In genomic region chr3:100843784-100844183, GRCm38 (mm10) we compare ENCODE assay signal across 23 mouse cellular contexts. TPM values are rescaled to one million over a fixed set of nuclear protein-coding genes. Genes with fewer than 3 reads are reported as not detected.
A peak's percentile ranks its signal among the peaks of the same experiment; 100 is the strongest.
DNase-seq lines count a peak whose midpoint lies in the region; ATAC-seq and TF ChIP-seq lines count a peak whose summit lies in the region.
"Had no signal": no experiment of that assay in that cellular context is flagged by ENCODE, and none has a peak within 500 bp of the region (broad histone marks: within the 10 kb centered on the region; RNA-seq: fewer than 3 reads in every experiment).

No protein-coding gene starts in this region.

- no peak for ATAC-seq in hindbrain, postnatal 0 days
- ATAC-seq in hindbrain, embryonic 14.5 days (ENCODE audit: low FRiP score) = no peak
- ATAC-seq: forebrain, embryonic 14.5 days; lung, postnatal 0 days had no signal

- H3K27ac ChIP-seq in hindbrain, postnatal 0 days = no peak overlapping the region
- no peak overlapping the region for H3K27ac ChIP-seq in hindbrain, embryonic 10.5 days
- no peak overlapping the region for H3K27ac ChIP-seq in liver, adult 2 months (replicated peaks; ENCODE audit: insufficient read depth, low read depth, low read length)
- no peak overlapping the region for H3K27ac ChIP-seq in hindbrain, embryonic 14.5 days
- H3K27ac ChIP-seq: embryonic facial prominence, embryonic 10.5 days; hindbrain, embryonic 12.5 days; midbrain, embryonic 12.5 days had no signal

- H3K27me3 ChIP-seq in hindbrain, postnatal 0 days (ENCODE audit: insufficient read depth, low read length) = no peaks in the 10 kb centered on the region
- no peaks in the 10 kb centered on the region for H3K27me3 ChIP-seq in hindbrain, embryonic 10.5 days (ENCODE audit: insufficient read depth, poor library complexity, severe bottlenecking)
- no peaks in the 10 kb centered on the region for H3K27me3 ChIP-seq in liver, adult 2 months (ENCODE audit: control insufficient read depth, insufficient read depth, low read length)
- H3K27me3 ChIP-seq in hindbrain, embryonic 14.5 days (ENCODE audit: control insufficient read depth, insufficient read depth, low read length) = no peaks in the 10 kb centered on the region
- H3K27me3 ChIP-seq: CH12.LX; hindbrain, embryonic 12.5 days; midbrain, embryonic 12.5 days had no signal

- H3K4me1 ChIP-seq in hindbrain, postnatal 0 days (ENCODE audit: insufficient read depth, low read length) = no peaks in the 10 kb centered on the region
- H3K4me1 ChIP-seq in hindbrain, embryonic 10.5 days (replicated peaks) = no peaks in the 10 kb centered on the region
- no peaks in the 10 kb centered on the region for H3K4me1 ChIP-seq in liver, adult 2 months (ENCODE audit: control insufficient read depth, insufficient read depth, low read length)
- H3K4me1 ChIP-seq in hindbrain, embryonic 14.5 days (replicated peaks; ENCODE audit: control insufficient read depth, insufficient read depth, low read length) = no peaks in the 10 kb centered on the region
- H3K4me1 ChIP-seq: embryonic facial prominence, embryonic 10.5 days; hindbrain, embryonic 12.5 days; midbrain, embryonic 12.5 days had no signal

- H3K36me3 ChIP-seq in hindbrain, postnatal 0 days (ENCODE audit: insufficient read depth, low read length) = no peaks in the 10 kb centered on the region
- H3K36me3 ChIP-seq in hindbrain, embryonic 10.5 days = no peaks in the 10 kb centered on the region
- no peaks in the 10 kb centered on the region for H3K36me3 ChIP-seq in liver, adult 2 months (ENCODE audit: control insufficient read depth, insufficient read depth, low read length)
- no peaks in the 10 kb centered on the region for H3K36me3 ChIP-seq in hindbrain, embryonic 14.5 days (replicated peaks; ENCODE audit: control insufficient read depth, insufficient read depth)
- H3K36me3 ChIP-seq: embryonic facial prominence, embryonic 10.5 days; hindbrain, embryonic 12.5 days; midbrain, embryonic 12.5 days had no signal

- no peak overlapping the region for H3K9ac ChIP-seq in hindbrain, postnatal 0 days (replicated peaks; ENCODE audit: low read length)
- no peak overlapping the region for H3K9ac ChIP-seq in liver, adult 2 months (ENCODE audit: low read depth, low read length)
- H3K9ac ChIP-seq in hindbrain, embryonic 14.5 days = no peak overlapping the region
- H3K9ac ChIP-seq: hindbrain, embryonic 12.5 days; midbrain, embryonic 12.5 days had no signal

- H3K79me2 ChIP-seq in liver, adult 2 months (ENCODE audit: control insufficient read depth, insufficient read depth, low read length) = no peaks in the 10 kb centered on the region

- no peak overlapping the region for H3K4me3 ChIP-seq in hindbrain, postnatal 0 days (ENCODE audit: low read length)
- H3K4me3 ChIP-seq in hindbrain, embryonic 10.5 days = no peak overlapping the region
- H3K4me3 ChIP-seq in liver, adult 2 months (ENCODE audit: insufficient read depth, low read depth, low read length) = no peak overlapping the region
- H3K4me3 ChIP-seq in hindbrain, embryonic 14.5 days (replicated peaks; ENCODE audit: low read length) = no peak overlapping the region
- H3K4me3 ChIP-seq: embryonic facial prominence, embryonic 10.5 days; hindbrain, embryonic 12.5 days; midbrain, embryonic 12.5 days had no signal

- WGBS in hindbrain, postnatal 0 days = 60% methylated on average over 3 of the region's 3 CpGs
- 82% methylated on average over 3 of the region's 3 CpGs for WGBS in hindbrain, embryonic 10.5 days
- WGBS in liver, adult 2 months = 66% methylated on average over 3 of the region's 3 CpGs
- 81% methylated on average over 3 of the region's 3 CpGs for WGBS in hindbrain, embryonic 14.5 days

- H3K4me2 ChIP-seq in hindbrain, postnatal 0 days (ENCODE audit: low read depth, low read length) = no peak overlapping the region
- no peak overlapping the region for H3K4me2 ChIP-seq in hindbrain, embryonic 14.5 days (replicated peaks)
- H3K4me2 ChIP-seq: hindbrain, embryonic 12.5 days; midbrain, embryonic 12.5 days had no signal

- TF ChIP-seq POLR2A in liver, adult 2 months (IDR thresholded peaks at IDR 0.05; ENCODE audit: extremely low read depth, insufficient read depth, low read length) = no peak

- H3K9me3 ChIP-seq in hindbrain, postnatal 0 days (ENCODE audit: low read length) = no peaks in the 10 kb centered on the region
- no peaks in the 10 kb centered on the region for H3K9me3 ChIP-seq in hindbrain, embryonic 10.5 days
- H3K9me3 ChIP-seq in hindbrain, embryonic 14.5 days (ENCODE audit: control insufficient read depth, low read length) = no peaks in the 10 kb centered on the region
- H3K9me3 ChIP-seq: embryonic facial prominence, embryonic 10.5 days; hindbrain, embryonic 12.5 days; midbrain, embryonic 12.5 days had no signal

- peak; percentile 25 for DNase-seq in hindbrain, postnatal 0 days (ENCODE audit: low spot score)
- no peak for DNase-seq in hindbrain, embryonic 10.5 days (ENCODE audit: low spot score)
- peak; percentile 22 for DNase-seq in liver, adult 2 months (ENCODE audit: extremely low read depth, low read depth, low spot score)
- no peak for DNase-seq in liver
- DNase-seq in fibroblast of lung, adult 2 months (ENCODE audit: low read depth) = peak; percentile 22
- peak; percentile 72 to 75 for DNase-seq in kidney, postnatal 36 days
- no peak for DNase-seq in cerebellum, adult 11-12 months
- no peak for DNase-seq in hindbrain, embryonic 14.5 days (ENCODE audit: low spot score)
- DNase-seq: cerebellum, adult 9-10 months; gastrocnemius, postnatal 36 days; heart, postnatal 10 days had no signal

- TF ChIP-seq CTCF in hindbrain, postnatal 0 days (IDR thresholded peaks at IDR 0.05; ENCODE audit: low read depth) = no peak
- no peak for TF ChIP-seq CTCF in liver, adult 2 months (IDR thresholded peaks at IDR 0.05; ENCODE audit: low read depth, low read length)

RNA-seq across cellular contexts. Expression of gene Vtcn1, which starts 18.5 kb away (rescaled TPM):
- total RNA-seq in hindbrain, postnatal 0 days (2014; rRNA removed) = not detected in 2 replicates
- 0.05 TPM in 1 of 2 replicates, not detected in the other for polyA plus RNA-seq in hindbrain, postnatal 0 days (2015; fragmentation: Nextera tagmentation; extraction: Ambion mirVana)
- polyA plus RNA-seq in hindbrain, embryonic 10.5 days (2016; fragmentation: Nextera tagmentation; extraction: Ambion mirVana) = 0.10 and 0.13 TPM in 2 replicates
- 0.20 and 0.55 TPM in 2 replicates for total RNA-seq in liver, adult 2 months (2014; rRNA removed)
- polyA plus RNA-seq in liver, adult 2 months (2012; rRNA removed) = 0.24 and 0.61 TPM in 2 replicates
- polyA plus RNA-seq in hindbrain, embryonic 14.5 days (2014; fragmentation: Nextera tagmentation; extraction: Ambion mirVana) = not detected in 2 replicates
- total RNA-seq: common myeloid progenitor, adult 5-6 weeks; layer of hippocampus, postnatal 14 days; left cerebral cortex, postnatal 10 days; megakaryocyte progenitor cell, adult 5-6 weeks; MEL had no signal
- polyA plus RNA-seq: embryonic facial prominence, embryonic 10.5 days; forebrain, embryonic 14.5 days; neural tube, embryonic 14.5 days had no signal

Comparison
In these comparisons a context has a peak if more than half of its experiments do, and no peak if none do; other contexts are left out.
1. DNase-seq: peak in hindbrain, postnatal 0 days (single experiment), liver, adult 2 months (single experiment), fibroblast of lung, adult 2 months (single experiment) and kidney, postnatal 36 days (2 of 2); none in hindbrain, embryonic 10.5 days (single experiment), liver (single experiment), cerebellum, adult 11-12 months (single experiment) and hindbrain, embryonic 14.5 days (single experiment).